Mouse (Mus musculus): ENCODE data around the gene Asic3. TPM values are rescaled to one million over a fixed set of nuclear protein-coding genes. Genes with fewer than 3 reads are reported as not detected.

Gene Asic3
- 0.20 TPM in 1 of 2 replicates, not detected in the other for polyA plus RNA-seq (2014; fragmentation: Nextera tagmentation; extraction: Ambion mirVana)

DNA sequence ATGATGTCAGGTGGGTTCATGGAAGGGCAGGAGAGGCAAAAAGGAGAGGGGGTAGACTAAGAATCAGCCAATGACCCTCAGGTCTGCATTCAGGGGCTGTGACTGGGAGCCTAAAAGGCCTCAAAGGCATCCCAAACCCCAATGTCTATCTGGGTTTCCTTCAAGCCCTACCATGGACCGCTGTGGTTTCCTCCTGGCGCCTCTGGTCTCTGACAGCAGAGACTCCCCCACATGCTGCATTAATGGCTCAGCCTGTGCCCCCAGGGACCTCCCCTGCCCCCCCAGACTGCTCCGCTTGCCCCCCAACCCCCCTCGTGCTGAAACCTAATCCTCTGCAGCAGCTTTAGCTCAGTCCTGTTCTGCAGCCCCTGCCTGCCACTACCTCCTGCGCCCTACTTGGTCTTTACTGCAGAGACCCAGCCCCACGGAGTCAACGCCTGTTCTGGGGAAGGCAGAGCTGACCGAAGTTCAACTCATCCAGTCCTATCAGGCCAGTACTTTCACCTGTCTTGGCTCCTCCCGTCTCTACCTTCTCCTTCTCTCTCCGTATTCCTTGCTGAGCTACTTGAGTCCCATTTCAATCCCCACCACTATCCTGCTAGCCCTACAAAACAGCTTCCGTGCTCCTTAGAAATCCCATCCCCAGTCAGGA is at the start of gene Asic3:
Asic3 (plus strand) TSS at position 351 of the 652 bp plus-strand sequence.
- ATAC-seq (replicated peaks; ENCODE audit: insufficient number of reproducible peaks, low FRiP score, low TSS enrichment): no peak
- 39% methylated on average over 11 of the region's 11 CpGs for WGBS (ENCODE audit: insufficient replicate concordance)

DNA sequence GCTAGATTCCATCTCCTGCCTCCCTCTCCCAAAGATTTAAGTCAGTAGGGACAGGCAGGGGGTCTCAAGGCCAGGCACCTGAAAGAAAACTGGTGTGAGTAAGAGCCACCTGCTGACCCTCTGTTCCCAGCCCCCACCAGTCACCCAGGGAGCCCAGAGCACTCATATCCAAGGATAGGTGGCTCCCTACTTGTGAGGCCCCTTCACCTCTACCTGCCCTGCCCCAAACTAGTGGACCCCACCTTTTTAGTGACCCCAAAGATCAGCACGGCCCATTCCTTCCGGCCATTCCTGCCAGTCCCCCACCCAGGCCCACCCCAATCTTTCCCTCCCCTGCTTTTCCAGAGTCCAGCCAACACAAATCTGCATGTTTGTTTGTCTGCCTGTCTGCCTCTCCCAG is 49.7 kb upstream of the Asic3 start:
- ATAC-seq (replicated peaks; ENCODE audit: insufficient number of reproducible peaks, low FRiP score, low TSS enrichment): no peak
- Histone ChIP-seq H3K4me1 (ENCODE audit: control insufficient read depth, insufficient read depth, low read length) (peaks cover 12% of the 10 kb centered on the region), H3K9ac (ENCODE audit: low read depth, low read length) (no peak overlapping the region), H3K27me3 (ENCODE audit: control insufficient read depth, insufficient read depth, low read length) (no peaks in the 10 kb centered on the region), H3K36me3 (ENCODE audit: control insufficient read depth, insufficient read depth, low read length) (no peaks in the 10 kb centered on the region; the same call in 1 of the 2 replicates), H3K4me3 (ENCODE audit: low read depth, low read length) (no peak overlapping the region), H3K27ac (ENCODE audit: low read depth, low read length) (no peak overlapping the region), H3K4me2 (no peak overlapping the region), H3K9me3 (replicated peaks; ENCODE audit: control insufficient read depth, low read length) (no peaks in the 10 kb centered on the region)
- WGBS (ENCODE audit: insufficient replicate concordance): 64% methylated on average over 2 of the region's 2 CpGs

More for the DNA sequence above, at the start of gene Asic3:
- Histone ChIP-seq H3K27ac (ENCODE audit: low read depth, low read length) (no peak within 1 kb of the TSS), H3K4me1 (ENCODE audit: control insufficient read depth, insufficient read depth, low read length) (0 out of 2 replicates have a peak, but pooled peaks cover 3% of the 10 kb centered on the region), H3K4me3 (ENCODE audit: low read depth, low read length) (no peak within 1 kb of the TSS), H3K4me2 (no peak within 1 kb of the TSS), H3K9me3 (replicated peaks; ENCODE audit: control insufficient read depth, low read length) (no peaks in the 10 kb centered on the region), H3K27me3 (ENCODE audit: control insufficient read depth, insufficient read depth, low read length) (peaks cover 14% of the 10 kb centered on the region), H3K9ac (ENCODE audit: low read depth, low read length) (no peak within 1 kb of the TSS), H3K36me3 (ENCODE audit: control insufficient read depth, insufficient read depth, low read length) (no peaks in the 10 kb centered on the region)

DNA sequence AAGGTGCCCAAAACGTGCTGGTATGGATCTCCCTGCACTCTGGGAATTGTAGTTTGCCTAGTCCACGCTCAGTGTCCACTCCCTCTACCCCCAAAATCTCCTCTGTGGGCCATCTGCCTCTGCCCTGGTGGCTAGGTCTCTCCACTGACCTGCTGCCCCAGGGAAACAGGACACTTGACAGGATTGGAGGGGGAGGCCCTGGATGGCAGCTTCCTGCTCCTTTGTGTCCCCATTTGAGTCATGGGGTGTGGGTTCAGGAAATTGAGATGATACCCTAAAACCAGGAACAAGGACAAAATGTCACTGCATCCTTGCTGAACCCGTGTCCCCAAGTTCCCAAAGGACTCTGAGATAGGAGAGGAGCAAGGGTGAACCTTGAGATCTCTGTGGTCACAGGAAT is 49.1 kb upstream of the Asic3 start:
- Histone ChIP-seq H3K4me3 (ENCODE audit: low read depth, low read length) (no peak overlapping the region), H3K9ac (ENCODE audit: low read depth, low read length) (no peak overlapping the region), H3K9me3 (replicated peaks; ENCODE audit: control insufficient read depth, low read length) (no peaks in the 10 kb centered on the region), H3K36me3 (ENCODE audit: control insufficient read depth, insufficient read depth, low read length) (no peaks in the 10 kb centered on the region; the same call in 1 of the 2 replicates), H3K4me1 (ENCODE audit: control insufficient read depth, insufficient read depth, low read length) (peaks cover 12% of the 10 kb centered on the region), H3K27ac (ENCODE audit: low read depth, low read length) (no peak overlapping the region), H3K4me2 (no peak overlapping the region), H3K27me3 (ENCODE audit: control insufficient read depth, insufficient read depth, low read length) (no peaks in the 10 kb centered on the region)
- 59% methylated on average over 3 of the region's 3 CpGs for WGBS (ENCODE audit: insufficient replicate concordance)
- ATAC-seq (replicated peaks; ENCODE audit: insufficient number of reproducible peaks, low FRiP score, low TSS enrichment): no peak

DNA sequence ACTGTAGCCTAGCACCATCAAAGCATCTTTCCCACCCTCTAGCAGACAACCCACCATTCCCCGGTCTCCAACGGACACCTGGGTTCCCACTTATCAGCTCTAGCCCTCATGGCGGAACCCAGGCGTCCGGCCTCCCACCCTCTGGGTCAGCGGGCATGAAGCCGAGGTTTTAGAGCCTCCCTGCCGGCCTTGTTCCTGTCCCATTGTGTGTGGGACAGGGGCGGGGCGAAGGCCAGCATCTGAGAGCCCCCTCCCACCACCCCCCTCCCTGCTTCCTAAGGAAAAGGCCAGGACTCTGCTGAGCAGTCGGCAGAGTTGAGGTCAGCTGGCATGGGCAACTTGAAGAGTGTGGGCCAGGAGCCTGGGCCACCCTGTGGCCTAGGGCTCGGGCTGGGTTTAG is 48.7 kb upstream of the Asic3 start, which contains the start of gene Nos3:
Nos3 (plus strand) TSS at position 303 of the 400 bp plus-strand sequence.
- Histone ChIP-seq H3K4me1 (ENCODE audit: control insufficient read depth, insufficient read depth, low read length) (peaks cover 12% of the 10 kb centered on the region), H3K9me3 (replicated peaks; ENCODE audit: control insufficient read depth, low read length) (no peaks in the 10 kb centered on the region), H3K4me2 (peak within 1 kb of the TSS; percentile 58), H3K4me3 (ENCODE audit: low read depth, low read length) (peak within 1 kb of the TSS; percentile 37), H3K27me3 (ENCODE audit: control insufficient read depth, insufficient read depth, low read length) (no peaks in the 10 kb centered on the region), H3K9ac (ENCODE audit: low read depth, low read length) (peak within 1 kb of the TSS; percentile 58), H3K36me3 (ENCODE audit: control insufficient read depth, insufficient read depth, low read length) (no peaks in the 10 kb centered on the region; the same call in 1 of the 2 replicates), H3K27ac (ENCODE audit: low read depth, low read length) (peak within 1 kb of the TSS; percentile 82)
- peak; percentile 25; the same call in 1 of the 2 replicates for ATAC-seq (replicated peaks; ENCODE audit: insufficient number of reproducible peaks, low FRiP score, low TSS enrichment)
- 48% methylated on average over 12 of the region's 12 CpGs for WGBS (ENCODE audit: insufficient replicate concordance)

DNA sequence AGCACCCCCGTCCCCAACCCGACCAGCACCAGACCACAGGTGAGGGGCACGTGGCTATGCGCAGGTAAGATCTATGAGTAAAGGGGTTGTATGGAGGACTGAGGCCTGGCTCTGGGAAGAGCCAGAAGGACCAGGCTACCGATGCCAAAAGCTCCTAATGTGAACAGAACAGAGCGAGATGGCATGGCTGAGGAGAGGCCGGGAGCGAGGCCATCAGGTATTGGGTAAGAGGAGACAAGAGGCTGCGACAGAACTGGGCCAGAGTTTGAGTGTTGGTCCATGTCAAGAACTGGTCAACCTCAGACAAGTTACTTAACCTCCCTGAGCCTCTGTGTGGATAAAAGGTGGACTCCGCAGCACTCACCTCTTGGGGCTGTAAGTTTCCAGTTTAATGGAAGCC is 48.2 kb upstream of the Asic3 start:
- Histone ChIP-seq H3K4me2 (peak overlapping the region; percentile 58), H3K4me3 (ENCODE audit: low read depth, low read length) (peak overlapping the region; percentile 37), H3K36me3 (ENCODE audit: control insufficient read depth, insufficient read depth, low read length) (no peaks in the 10 kb centered on the region; the same call in 1 of the 2 replicates), H3K27ac (ENCODE audit: low read depth, low read length) (peak overlapping the region; percentile 82), H3K9ac (ENCODE audit: low read depth, low read length) (peak overlapping the region; percentile 58), H3K27me3 (ENCODE audit: control insufficient read depth, insufficient read depth, low read length) (no peaks in the 10 kb centered on the region), H3K9me3 (replicated peaks; ENCODE audit: control insufficient read depth, low read length) (no peaks in the 10 kb centered on the region), H3K4me1 (ENCODE audit: control insufficient read depth, insufficient read depth, low read length) (peaks cover 12% of the 10 kb centered on the region)
- WGBS (ENCODE audit: insufficient replicate concordance): 68% methylated on average over 10 of the region's 10 CpGs
- no peak for ATAC-seq (replicated peaks; ENCODE audit: insufficient number of reproducible peaks, low FRiP score, low TSS enrichment)

DNA sequence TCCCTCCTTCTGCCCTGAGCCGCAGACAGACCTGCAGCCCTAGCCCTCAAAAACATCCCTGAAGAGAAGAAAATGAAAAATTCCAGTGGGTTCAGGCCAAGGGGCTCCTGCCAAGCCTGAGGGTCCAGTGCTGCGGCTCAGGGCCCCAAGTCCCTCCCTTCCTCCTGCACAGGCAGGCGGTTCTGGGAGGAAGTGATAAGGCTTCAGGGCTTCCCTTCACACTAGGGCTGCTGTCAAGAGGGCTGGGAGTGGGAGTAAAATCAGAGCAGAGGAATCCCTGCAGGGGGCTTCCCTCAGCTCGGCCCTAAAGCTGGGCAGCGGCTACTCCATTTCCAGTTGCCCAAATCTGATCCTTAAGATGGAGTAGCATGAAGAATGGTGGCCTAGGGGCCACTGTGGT is 47.7 kb upstream of the Asic3 start:
- Histone ChIP-seq H3K27me3 (ENCODE audit: control insufficient read depth, insufficient read depth, low read length) (no peaks in the 10 kb centered on the region), H3K9me3 (replicated peaks; ENCODE audit: control insufficient read depth, low read length) (no peaks in the 10 kb centered on the region), H3K4me1 (ENCODE audit: control insufficient read depth, insufficient read depth, low read length) (peaks cover 12% of the 10 kb centered on the region), H3K4me3 (ENCODE audit: low read depth, low read length) (peak overlapping the region; percentile 37), H3K4me2 (peak overlapping the region; percentile 58), H3K36me3 (ENCODE audit: control insufficient read depth, insufficient read depth, low read length) (no peaks in the 10 kb centered on the region; the same call in 1 of the 2 replicates), H3K27ac (ENCODE audit: low read depth, low read length) (peak overlapping the region; percentile 82), H3K9ac (ENCODE audit: low read depth, low read length) (peak overlapping the region; percentile 58)
- WGBS (ENCODE audit: insufficient replicate concordance): 13% methylated on average over 5 of the region's 5 CpGs
- peak; percentile 44; the same call in 1 of the 2 replicates for ATAC-seq (replicated peaks; ENCODE audit: insufficient number of reproducible peaks, low FRiP score, low TSS enrichment)

DNA sequence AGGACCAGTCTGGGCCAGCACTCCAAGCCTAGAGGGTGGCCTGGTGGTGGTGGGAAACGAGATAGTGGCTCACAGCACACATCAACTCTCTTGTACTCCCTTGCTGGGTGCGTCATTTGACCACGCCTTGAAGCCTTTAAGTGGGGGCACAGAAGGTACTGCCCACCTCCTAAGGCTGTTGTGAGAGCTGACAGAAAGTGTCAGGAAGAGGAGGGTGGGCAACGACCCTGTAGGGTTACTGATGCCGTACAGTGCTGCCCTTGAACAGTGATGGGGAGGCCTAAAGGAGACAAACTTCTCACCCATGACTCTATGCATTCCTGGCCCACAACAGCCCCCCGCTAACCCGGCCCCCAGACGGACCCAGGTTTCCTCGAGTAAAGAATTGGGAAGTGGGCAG is 46.8 kb upstream of the Asic3 start:
- Histone ChIP-seq H3K4me3 (ENCODE audit: low read depth, low read length) (peak overlapping the region; percentile 37), H3K4me1 (ENCODE audit: control insufficient read depth, insufficient read depth, low read length) (peaks cover 8% of the 10 kb centered on the region), H3K27ac (ENCODE audit: low read depth, low read length) (no peak overlapping the region), H3K27me3 (ENCODE audit: control insufficient read depth, insufficient read depth, low read length) (no peaks in the 10 kb centered on the region), H3K9ac (ENCODE audit: low read depth, low read length) (no peak overlapping the region), H3K9me3 (replicated peaks; ENCODE audit: control insufficient read depth, low read length) (no peaks in the 10 kb centered on the region), H3K4me2 (peak overlapping the region; percentile 58), H3K36me3 (ENCODE audit: control insufficient read depth, insufficient read depth, low read length) (no peaks in the 10 kb centered on the region; the same call in 1 of the 2 replicates)
- 73% methylated on average over 9 of the region's 9 CpGs for WGBS (ENCODE audit: insufficient replicate concordance)
- ATAC-seq (replicated peaks; ENCODE audit: insufficient number of reproducible peaks, low FRiP score, low TSS enrichment): no peak

DNA sequence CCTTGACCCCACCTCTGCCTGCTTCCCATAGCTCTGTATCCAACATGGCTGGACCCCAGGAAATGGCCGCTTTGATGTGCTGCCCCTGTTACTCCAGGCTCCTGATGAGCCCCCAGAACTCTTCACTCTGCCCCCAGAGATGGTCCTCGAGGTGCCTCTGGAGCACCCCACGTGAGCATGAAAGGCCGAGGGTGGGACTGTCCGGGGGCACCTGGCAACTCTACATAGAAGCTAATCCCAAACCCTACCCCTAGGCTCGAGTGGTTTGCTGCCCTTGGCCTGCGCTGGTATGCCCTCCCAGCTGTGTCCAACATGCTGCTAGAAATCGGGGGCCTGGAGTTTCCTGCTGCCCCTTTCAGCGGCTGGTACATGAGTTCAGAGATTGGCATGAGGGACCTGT is 43.4 kb upstream of the Asic3 start:
- ATAC-seq (replicated peaks; ENCODE audit: insufficient number of reproducible peaks, low FRiP score, low TSS enrichment): no peak
- no peaks in the 10 kb centered on the region; the same call in 1 of the 2 replicates for H3K36me3 ChIP-seq (ENCODE audit: control insufficient read depth, insufficient read depth, low read length)
- WGBS (ENCODE audit: insufficient replicate concordance): 84% methylated on average over 9 of the region's 9 CpGs
- no peak overlapping the region for H3K4me2 ChIP-seq
- no peaks in the 10 kb centered on the region for H3K9me3 ChIP-seq (replicated peaks; ENCODE audit: control insufficient read depth, low read length)
- peaks cover 10% of the 10 kb centered on the region for H3K4me1 ChIP-seq (ENCODE audit: control insufficient read depth, insufficient read depth, low read length)
- no peak overlapping the region for H3K27ac ChIP-seq (ENCODE audit: low read depth, low read length)
- H3K9ac ChIP-seq (ENCODE audit: low read depth, low read length): no peak overlapping the region
- H3K27me3 ChIP-seq (ENCODE audit: control insufficient read depth, insufficient read depth, low read length): no peaks in the 10 kb centered on the region
- no peak overlapping the region for H3K4me3 ChIP-seq (ENCODE audit: low read depth, low read length)

DNA sequence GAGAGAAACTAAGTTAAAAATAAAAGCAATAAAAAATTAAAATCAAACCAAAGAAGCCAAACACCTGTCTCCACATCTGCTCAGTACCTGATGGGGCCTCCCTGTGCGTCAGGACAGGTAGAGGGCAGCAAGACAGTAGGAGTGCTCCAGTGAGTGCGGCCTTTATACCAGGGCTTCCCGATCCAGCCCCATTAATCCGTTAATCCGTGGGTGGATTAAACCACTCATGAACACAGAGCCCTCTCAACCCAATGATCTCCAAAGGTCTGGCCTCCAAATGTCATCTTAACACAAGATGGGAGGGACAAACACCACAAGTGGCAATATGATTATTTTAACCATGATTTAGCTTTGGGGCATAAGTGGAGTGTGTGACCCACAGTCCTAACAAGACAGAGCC is 39.4 kb upstream of the Asic3 start:
- Histone ChIP-seq H3K9ac (ENCODE audit: low read depth, low read length) (no peak overlapping the region), H3K4me3 (ENCODE audit: low read depth, low read length) (no peak overlapping the region), H3K27me3 (ENCODE audit: control insufficient read depth, insufficient read depth, low read length) (no peaks in the 10 kb centered on the region), H3K9me3 (replicated peaks; ENCODE audit: control insufficient read depth, low read length) (no peaks in the 10 kb centered on the region), H3K4me1 (ENCODE audit: control insufficient read depth, insufficient read depth, low read length) (peaks cover 2% of the 10 kb centered on the region), H3K27ac (ENCODE audit: low read depth, low read length) (no peak overlapping the region), H3K4me2 (no peak overlapping the region), H3K36me3 (ENCODE audit: control insufficient read depth, insufficient read depth, low read length) (no peaks in the 10 kb centered on the region)
- 72% methylated on average over 5 of the region's 5 CpGs for WGBS (ENCODE audit: insufficient replicate concordance)
- no peak for ATAC-seq (replicated peaks; ENCODE audit: insufficient number of reproducible peaks, low FRiP score, low TSS enrichment)
